Mouse (Mus musculus) G1E (cell line): Measurements from ENCODE around the gene Frzb.

Experiments
- CTCF ChIP-seq: IDR thresholded peaks from 2 replicates; pipeline ENCODE4 v1.5.1; 2012; ENCODE audit warnings: low read depth, low read length, inconsistent platforms, mixed read lengths
- TAL1 ChIP-seq: conservative IDR thresholded peaks from 2 replicates; pipeline ENCODE4 v1.6.1; 2012; ENCODE audit warnings: low read depth, low read length, inconsistent platforms, mixed read lengths

- TF ChIP-seq CTCF (no peak), TAL1 (no peak)
These were observed 28.4 kb upstream of the Frzb start for GRCm38 (mm10) chr2:80475831-80476230.
